Mouse (Mus musculus): Measurements from ENCODE around the gene Dclk2. TPM values are rescaled to one million over a fixed set of nuclear protein-coding genes. Genes with fewer than 3 reads are reported as not detected.

The Dclk2 gene
- polyA plus RNA-seq, 1 experiment from 2014 or later = 68.7 TPM

DNA sequence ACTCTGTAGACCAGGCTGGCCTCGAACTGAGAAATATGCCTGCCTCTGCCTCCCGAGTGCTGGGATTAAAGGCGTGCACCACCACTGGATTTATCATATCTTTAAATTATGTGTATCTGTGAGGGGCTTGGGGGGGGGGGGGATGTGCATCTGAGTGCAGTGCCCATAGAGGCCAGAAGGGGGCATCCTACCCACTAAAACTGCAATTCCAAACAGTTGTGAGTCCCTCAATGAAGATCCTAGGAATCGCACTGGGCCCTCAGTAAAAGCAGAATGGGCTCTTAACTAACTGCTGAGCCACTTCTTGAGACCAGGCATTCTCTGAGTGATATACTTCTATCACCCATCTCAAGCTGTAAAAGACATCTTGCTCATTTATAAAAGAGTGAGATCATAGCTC is 85.5 kb downstream of the Dclk2 start:
- Histone ChIP-seq H3K27ac (replicated peaks) (no peak overlapping the region), H3K9ac (replicated peaks) (no peak overlapping the region), H3K4me1 (peaks cover 38% of the 10 kb centered on the region), H3K36me3 (peaks cover 11% of the 10 kb centered on the region), H3K4me2 (replicated peaks) (no peak overlapping the region), H3K4me3 (no peak overlapping the region), H3K27me3 (no peaks in the 10 kb centered on the region), H3K9me3 (no peaks in the 10 kb centered on the region)
- WGBS = 97% methylated on average over 4 of the region's 4 CpGs
- no peak for ATAC-seq (ENCODE audit: low FRiP score, low read depth)

DNA sequence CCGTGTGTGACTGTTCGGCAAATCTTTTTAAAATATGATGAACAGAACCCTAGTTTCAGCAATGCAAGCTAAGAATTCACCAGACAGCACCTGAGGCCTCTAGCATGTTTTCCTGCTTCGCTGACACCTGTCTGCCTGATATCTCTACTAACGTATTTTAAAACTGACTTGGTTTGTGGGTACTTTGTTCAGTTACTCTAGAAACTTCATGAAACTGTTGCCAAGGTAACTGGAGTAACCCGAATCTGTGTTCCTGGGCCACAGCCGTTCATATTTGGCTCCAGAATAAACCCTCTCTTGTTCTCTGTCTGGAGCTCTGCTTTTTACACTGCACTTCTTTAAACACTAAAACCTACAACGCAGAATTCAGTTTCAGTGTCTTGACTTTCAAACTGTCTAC is 86.3 kb downstream of the Dclk2 start:
- H3K4me2 ChIP-seq (replicated peaks) = no peak overlapping the region
- no peaks in the 10 kb centered on the region for H3K27me3 ChIP-seq
- H3K9ac ChIP-seq (replicated peaks) = no peak overlapping the region
- H3K27ac ChIP-seq (replicated peaks) = no peak overlapping the region
- H3K4me1 ChIP-seq = peaks cover 35% of the 10 kb centered on the region
- ATAC-seq (ENCODE audit: low FRiP score, low read depth) = no peak
- no peak overlapping the region for H3K4me3 ChIP-seq
- H3K36me3 ChIP-seq = peaks cover 11% of the 10 kb centered on the region
- H3K9me3 ChIP-seq = no peaks in the 10 kb centered on the region
- WGBS = 67% methylated on average over 7 of the region's 7 CpGs

DNA sequence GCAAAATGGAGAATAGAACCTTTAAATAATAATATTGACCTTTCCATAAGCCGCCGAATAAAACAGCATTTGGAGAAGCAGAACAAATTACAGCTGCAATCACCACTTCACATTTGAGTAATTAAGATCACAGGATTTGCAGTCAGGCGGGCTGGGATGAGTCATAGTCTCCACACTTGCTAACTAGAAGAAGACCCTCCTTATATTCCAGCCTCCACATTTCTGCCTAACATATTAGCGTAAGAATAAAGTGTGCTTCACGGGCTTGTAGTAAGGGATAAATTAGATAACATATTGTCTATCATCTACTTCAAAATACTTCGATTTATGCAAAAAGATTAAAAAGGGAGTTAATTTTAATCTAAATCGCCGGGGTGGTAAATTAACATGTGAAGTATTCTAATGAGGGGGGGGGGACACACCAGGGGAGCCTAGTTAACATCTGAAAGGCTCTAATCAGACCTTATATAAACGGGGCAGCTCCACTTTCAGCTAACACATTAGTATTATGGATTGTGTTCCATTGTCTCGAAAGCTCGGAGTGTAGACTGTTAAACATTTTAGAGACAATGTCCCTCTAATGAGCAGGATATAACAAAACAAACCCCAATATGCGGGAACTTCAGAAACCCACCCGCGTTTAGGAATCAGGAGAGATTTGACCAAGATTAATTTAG is 87.9 kb downstream of the Dclk2 start:
- Histone ChIP-seq H3K27ac (replicated peaks) (peak overlapping the region; percentile 47; the same call in 1 of the 2 replicates), H3K4me1 (peaks cover 33% of the 10 kb centered on the region), H3K36me3 (peaks cover 11% of the 10 kb centered on the region), H3K9ac (replicated peaks) (no peak overlapping the region), H3K9me3 (no peaks in the 10 kb centered on the region), H3K4me2 (replicated peaks) (no peak overlapping the region), H3K4me3 (no peak overlapping the region), H3K27me3 (no peaks in the 10 kb centered on the region)
- 29% methylated on average over 14 of the region's 14 CpGs for WGBS
- ATAC-seq (ENCODE audit: low FRiP score, low read depth) = 0 out of 2 replicates have a peak, but pooled peaks have one; percentile 38

DNA sequence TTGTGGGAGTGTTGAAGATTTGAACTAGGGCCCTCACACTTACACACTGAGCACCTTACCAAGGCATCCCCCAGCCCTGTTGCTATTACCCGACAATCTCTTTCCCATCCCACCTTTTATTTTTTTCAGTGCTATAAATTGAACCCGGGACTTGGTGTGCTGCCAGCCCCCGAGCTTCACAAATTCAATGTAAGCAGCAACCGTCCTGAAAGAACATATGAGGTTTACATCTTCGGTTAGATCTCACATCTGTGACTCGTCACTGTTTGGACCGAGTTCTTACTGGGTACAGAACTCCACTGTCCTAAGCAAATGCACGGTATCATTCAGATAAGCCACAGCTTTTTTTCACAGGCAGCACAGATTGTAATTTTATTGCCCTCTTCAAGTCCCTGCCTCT is 88.5 kb downstream of the Dclk2 start:
- ATAC-seq (ENCODE audit: low FRiP score, low read depth) = no peak
- Histone ChIP-seq H3K36me3 (peaks cover 11% of the 10 kb centered on the region), H3K27me3 (no peaks in the 10 kb centered on the region), H3K4me3 (no peak overlapping the region), H3K27ac (replicated peaks) (peak overlapping the region; percentile 47; the same call in 1 of the 2 replicates), H3K4me1 (peaks cover 31% of the 10 kb centered on the region), H3K9ac (replicated peaks) (no peak overlapping the region), H3K4me2 (replicated peaks) (no peak overlapping the region), H3K9me3 (no peaks in the 10 kb centered on the region)
- WGBS = 82% methylated on average over 8 of the region's 8 CpGs

DNA sequence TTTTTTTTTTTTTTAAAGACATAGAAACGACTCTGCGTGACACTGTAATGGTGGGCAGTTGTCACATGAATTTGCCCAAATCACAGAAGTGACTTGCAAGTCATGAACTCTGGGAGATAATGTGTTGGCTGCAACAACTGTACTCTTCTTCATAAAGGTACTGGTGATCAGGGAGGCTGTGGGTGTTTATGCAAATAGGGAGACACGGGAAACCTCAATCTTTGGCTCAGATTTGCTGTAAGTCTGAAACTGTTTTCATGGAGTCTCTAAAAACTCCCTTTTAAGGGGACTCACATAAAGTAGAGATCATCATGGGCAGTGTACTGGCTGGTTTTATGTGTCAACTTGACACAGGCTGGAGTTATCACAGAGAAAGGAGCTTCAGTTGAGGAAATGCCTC is 93.1 kb downstream of the Dclk2 start:
- no peak overlapping the region for H3K4me2 ChIP-seq (replicated peaks)
- no peaks in the 10 kb centered on the region for H3K9me3 ChIP-seq
- WGBS = 93% methylated on average over 3 of the region's 3 CpGs

DNA sequence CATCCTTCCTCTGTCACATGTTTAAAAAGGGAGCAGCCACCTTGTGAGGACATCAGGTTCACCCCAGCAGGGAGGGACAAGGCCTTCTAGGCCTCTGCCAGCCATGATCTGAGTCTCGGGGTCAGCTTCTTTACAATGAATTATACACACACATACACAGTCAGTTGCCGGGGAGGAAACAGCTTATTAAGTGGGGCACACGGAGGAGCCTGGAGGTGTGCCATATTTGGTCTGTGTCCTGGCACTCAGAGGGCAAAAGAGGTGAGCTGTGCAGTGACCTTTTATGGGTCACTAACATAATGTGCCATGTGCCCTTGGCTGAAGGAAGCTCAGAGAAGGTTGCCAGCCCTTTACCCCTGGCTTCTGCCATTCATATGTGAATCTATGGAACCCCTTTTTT is 99.3 kb downstream of the Dclk2 start:
- Histone ChIP-seq H3K9ac (replicated peaks) (no peak overlapping the region), H3K9me3 (no peaks in the 10 kb centered on the region), H3K4me2 (replicated peaks) (no peak overlapping the region), H3K4me3 (no peak overlapping the region), H3K27ac (replicated peaks) (no peak overlapping the region), H3K27me3 (no peaks in the 10 kb centered on the region), H3K36me3 (0 out of 2 replicates have a peak, but pooled peaks cover 3% of the 10 kb centered on the region), H3K4me1 (peaks cover 14% of the 10 kb centered on the region)
- ATAC-seq (ENCODE audit: low FRiP score, low read depth) = no peak
- 66% methylated on average over 3 of the region's 3 CpGs for WGBS

More for the DNA sequence above, 93.1 kb downstream of the Dclk2 start:
- Histone ChIP-seq H3K27ac (replicated peaks) (no peak overlapping the region), H3K4me1 (peaks cover 8% of the 10 kb centered on the region), H3K27me3 (no peaks in the 10 kb centered on the region), H3K36me3 (peaks cover 7% of the 10 kb centered on the region), H3K4me3 (no peak overlapping the region), H3K9ac (replicated peaks) (no peak overlapping the region)
- no peak for ATAC-seq (ENCODE audit: low FRiP score, low read depth)

DNA sequence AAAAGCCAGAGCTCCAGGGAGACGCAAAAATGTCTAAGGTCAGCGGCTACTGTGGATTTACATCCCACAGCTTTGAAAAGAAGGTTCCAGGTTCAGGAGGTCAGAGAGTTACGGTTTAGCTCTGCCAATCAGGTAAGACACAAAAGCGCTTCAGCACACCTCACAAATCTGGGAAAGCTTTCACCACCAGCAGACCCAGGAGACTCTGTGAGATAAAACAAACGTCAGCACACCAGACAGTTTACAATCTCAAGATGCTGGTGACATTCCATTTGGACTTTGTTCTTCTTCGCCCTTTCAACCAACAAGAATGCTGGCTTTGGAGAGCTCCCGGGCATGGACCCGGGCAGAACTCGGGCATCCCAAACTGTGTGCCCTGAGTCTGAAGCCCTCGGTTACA is 100.3 kb downstream of the Dclk2 start:
- H3K9me3 ChIP-seq = no peaks in the 10 kb centered on the region
- H3K4me1 ChIP-seq = peaks cover 14% of the 10 kb centered on the region
- WGBS = 82% methylated on average over 10 of the region's 10 CpGs
- H3K4me3 ChIP-seq = no peak overlapping the region
- H3K36me3 ChIP-seq = 0 out of 2 replicates have a peak, but pooled peaks cover 3% of the 10 kb centered on the region
- ATAC-seq (ENCODE audit: low FRiP score, low read depth) = no peak
- H3K9ac ChIP-seq (replicated peaks) = no peak overlapping the region
- H3K27ac ChIP-seq (replicated peaks) = no peak overlapping the region
- H3K27me3 ChIP-seq = no peaks in the 10 kb centered on the region
- H3K4me2 ChIP-seq (replicated peaks) = no peak overlapping the region

DNA sequence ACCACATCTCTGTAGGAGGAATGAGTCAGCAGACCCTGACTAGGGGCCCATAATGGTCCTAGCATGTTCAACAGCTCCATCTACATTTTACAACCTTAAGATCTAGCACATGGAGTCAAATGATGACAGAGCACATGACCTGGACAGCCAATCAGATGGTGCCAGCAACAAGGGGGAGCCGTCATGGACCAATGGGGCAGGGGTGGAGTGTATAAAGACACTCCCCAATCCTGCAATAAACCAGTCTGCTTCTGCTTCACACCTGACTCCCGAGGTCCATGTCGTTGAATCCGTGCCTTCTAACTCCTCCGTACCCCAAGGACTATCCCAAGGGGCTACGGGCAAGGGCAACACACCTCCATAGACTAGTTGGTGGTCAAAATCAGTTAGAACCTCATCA is 101.3 kb downstream of the Dclk2 start:
- ATAC-seq (ENCODE audit: low FRiP score, low read depth) = no peak
- Histone ChIP-seq H3K4me1 (peaks cover 14% of the 10 kb centered on the region), H3K27me3 (no peaks in the 10 kb centered on the region), H3K27ac (replicated peaks) (no peak overlapping the region), H3K9me3 (no peaks in the 10 kb centered on the region), H3K4me2 (replicated peaks) (no peak overlapping the region), H3K9ac (replicated peaks) (no peak overlapping the region), H3K4me3 (no peak overlapping the region), H3K36me3 (peaks cover 11% of the 10 kb centered on the region)
- WGBS = 95% methylated on average over 6 of the region's 6 CpGs

DNA sequence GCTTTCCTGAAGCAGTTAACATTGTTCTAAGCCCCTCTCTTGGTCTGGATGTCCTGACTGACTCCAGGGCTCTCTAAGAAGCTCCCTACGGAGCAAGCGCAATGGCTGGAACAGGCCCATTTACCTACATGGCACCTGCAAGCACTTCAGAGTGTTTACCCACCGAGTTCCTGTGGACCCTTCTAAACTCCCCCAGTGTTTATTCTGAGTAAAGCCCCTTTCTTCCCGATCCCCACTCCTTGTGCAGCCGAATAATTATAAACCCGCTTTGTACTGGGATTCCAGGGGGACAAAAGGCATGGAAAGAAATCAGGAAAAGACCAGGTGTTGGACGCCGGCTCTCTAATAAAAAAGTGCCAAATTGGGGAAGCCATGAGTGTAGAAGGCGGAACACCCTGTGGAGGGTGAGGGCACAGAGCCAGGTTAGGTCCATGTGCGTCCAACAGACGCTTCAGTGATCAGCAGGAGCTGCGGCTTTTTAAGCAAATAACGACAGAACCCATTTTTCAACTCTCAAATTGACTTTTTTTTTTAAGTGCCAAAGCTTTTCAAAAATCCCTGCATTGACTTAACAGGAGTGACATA is 102.6 kb downstream of the Dclk2 start:
- Histone ChIP-seq H3K4me1 (peaks cover 14% of the 10 kb centered on the region), H3K4me2 (replicated peaks) (no peak overlapping the region), H3K27me3 (no peaks in the 10 kb centered on the region), H3K9ac (replicated peaks) (no peak overlapping the region), H3K27ac (replicated peaks) (no peak overlapping the region), H3K4me3 (no peak overlapping the region), H3K36me3 (peaks cover 19% of the 10 kb centered on the region), H3K9me3 (no peaks in the 10 kb centered on the region)
- no peak for ATAC-seq (ENCODE audit: low FRiP score, low read depth)
- WGBS = 64% methylated on average over 13 of the region's 13 CpGs

DNA sequence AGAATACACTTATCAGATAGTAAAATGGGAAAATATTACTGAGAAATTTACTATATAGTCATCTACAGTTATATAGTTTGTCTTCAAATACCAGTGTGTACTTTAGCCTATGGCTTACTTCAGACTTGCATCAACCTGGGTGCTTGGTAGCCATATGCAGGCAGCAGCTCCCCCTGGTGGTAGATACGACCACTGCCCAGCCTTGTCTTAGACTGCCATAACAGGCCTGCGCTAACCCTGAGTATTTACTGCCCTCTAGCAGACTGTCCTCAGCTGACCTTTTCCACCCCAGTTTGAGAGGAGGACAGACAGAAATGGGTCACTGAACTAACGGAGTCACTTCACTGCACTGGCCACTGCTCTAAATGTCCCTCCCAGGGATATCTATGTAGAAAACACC is 108.0 kb downstream of the Dclk2 start:
- H3K9ac ChIP-seq (replicated peaks) = no peak overlapping the region
- ATAC-seq (ENCODE audit: low FRiP score, low read depth) = peak; percentile 77
- no peaks in the 10 kb centered on the region for H3K27me3 ChIP-seq
- H3K4me3 ChIP-seq = no peak overlapping the region
- peaks cover 6% of the 10 kb centered on the region for H3K4me1 ChIP-seq
- 24% methylated on average over 3 of the region's 3 CpGs for WGBS
- no peaks in the 10 kb centered on the region for H3K9me3 ChIP-seq
- H3K27ac ChIP-seq (replicated peaks) = no peak overlapping the region
- H3K36me3 ChIP-seq = peaks cover 20% of the 10 kb centered on the region
- H3K4me2 ChIP-seq (replicated peaks) = no peak overlapping the region

DNA sequence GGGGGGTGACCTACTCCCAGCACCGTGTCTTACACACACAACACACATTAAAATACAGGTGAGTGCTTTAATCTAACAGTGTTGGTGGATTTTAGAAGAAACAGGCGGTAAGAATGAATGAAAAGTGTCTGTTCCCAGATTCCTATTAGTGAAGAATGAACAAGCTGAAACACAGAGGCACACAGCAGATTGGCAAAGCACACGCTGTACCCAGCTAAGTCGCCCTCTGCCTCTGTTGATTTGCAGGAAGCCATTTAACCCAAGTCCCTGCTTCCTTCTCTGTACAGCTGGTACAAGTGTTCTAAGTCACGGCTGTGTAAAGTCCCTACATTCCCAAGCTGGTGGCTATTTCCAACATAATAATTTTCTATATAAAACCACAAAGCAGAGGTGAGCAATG is 109.7 kb downstream of the Dclk2 start:
- Histone ChIP-seq H3K27me3 (no peaks in the 10 kb centered on the region), H3K4me1 (0 out of 2 replicates have a peak, but pooled peaks cover 2% of the 10 kb centered on the region), H3K36me3 (peaks cover 23% of the 10 kb centered on the region), H3K27ac (replicated peaks) (no peak overlapping the region), H3K9ac (replicated peaks) (no peak overlapping the region), H3K4me3 (no peak overlapping the region), H3K4me2 (replicated peaks) (no peak overlapping the region), H3K9me3 (no peaks in the 10 kb centered on the region)
- WGBS = 88% methylated on average over 5 of the region's 5 CpGs
- no peak for ATAC-seq (ENCODE audit: low FRiP score, low read depth)

DNA sequence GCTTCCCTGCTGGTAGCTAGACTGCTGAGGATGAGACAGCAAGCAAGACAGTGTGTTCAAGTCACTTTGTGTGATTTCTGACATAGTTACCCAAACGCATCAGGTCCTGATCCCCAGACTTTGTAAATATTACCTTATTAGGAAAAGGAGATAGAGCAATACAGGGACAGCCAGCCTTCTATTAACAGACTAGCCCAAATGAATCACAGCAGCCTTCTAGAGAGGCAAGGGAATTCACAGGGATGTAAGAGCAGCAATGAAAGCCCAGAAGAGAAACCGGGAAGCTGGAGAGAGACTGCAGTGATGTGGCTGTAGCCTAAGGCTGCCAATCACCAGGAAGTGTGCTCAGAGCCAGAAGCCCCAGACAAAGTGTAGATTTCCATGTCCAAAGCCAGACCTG is 111.0 kb downstream of the Dclk2 start:
- Histone ChIP-seq H3K9ac (replicated peaks) (no peak overlapping the region), H3K4me1 (0 out of 2 replicates have a peak, but pooled peaks cover 2% of the 10 kb centered on the region), H3K4me2 (replicated peaks) (no peak overlapping the region), H3K27ac (replicated peaks) (no peak overlapping the region), H3K4me3 (no peak overlapping the region), H3K36me3 (peaks cover 30% of the 10 kb centered on the region), H3K9me3 (no peaks in the 10 kb centered on the region), H3K27me3 (no peaks in the 10 kb centered on the region)
- WGBS = 64% methylated on average over 2 of the region's 2 CpGs
- ATAC-seq (ENCODE audit: low FRiP score, low read depth) = no peak

Data from midbrain, embryonic 12.5 days (tissue).